Mouse (Mus musculus) spleen, postnatal 0 days (tissue): ENCODE data around the gene Olfr1356. TPM values are rescaled to one million over a fixed set of nuclear protein-coding genes. Genes with fewer than 3 reads are reported as not detected.

Experiments used
- polyA plus RNA-seq: library from polyadenylated mRNA; unstranded; fragments of >200 nt; fragmentation: Nextera tagmentation; extraction: Ambion mirVana; gene quantifications from 2 replicates; pipeline ENCODE4 v1.2.1, GENCODE M21; 2015

The Olfr1356 gene
- polyA plus RNA-seq: not detected in 2 replicates

DNA sequence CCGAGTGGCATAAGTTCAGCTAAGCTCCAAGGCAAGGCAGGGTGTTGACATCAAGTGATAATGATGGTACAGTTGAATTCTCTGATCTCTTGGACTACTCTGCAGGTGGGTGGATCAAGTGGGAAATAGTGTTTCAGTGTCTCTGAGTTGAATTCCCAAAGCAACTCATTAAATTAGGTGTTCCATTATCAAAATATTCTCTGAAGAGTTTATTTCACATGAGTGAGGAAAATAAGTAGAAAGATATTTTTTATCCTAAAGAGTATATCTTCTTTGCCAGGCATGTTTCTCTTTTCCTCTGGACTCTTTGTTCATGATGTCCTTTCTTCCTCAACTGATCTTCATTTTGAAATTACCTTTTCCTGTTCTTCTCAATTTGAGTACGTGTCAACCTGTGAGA lies at the start of gene Olfr1356:
Gene Olfr1356 (minus strand): TSS at position 101 of the 400 bp plus-strand sequence.

DNA sequence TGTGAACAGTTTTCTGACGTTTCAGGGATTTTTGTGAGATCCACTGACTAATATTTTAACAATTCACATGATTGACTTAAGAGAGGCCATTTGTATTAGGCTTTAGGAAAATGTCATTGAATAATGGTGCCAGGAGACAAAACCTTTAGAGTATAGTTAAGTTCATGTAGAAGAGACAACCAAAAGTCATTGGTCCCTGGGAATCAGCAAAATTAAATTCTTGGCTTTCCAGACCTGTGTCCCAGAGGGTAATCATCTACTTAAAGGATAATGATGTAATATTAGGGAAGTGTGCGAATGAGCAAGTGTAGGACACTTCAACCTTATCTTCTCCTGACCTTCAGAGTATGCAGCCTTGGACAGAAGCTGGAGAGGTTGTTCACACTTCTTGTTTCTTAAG lies 23.3 kb upstream of the Olfr1356 start, which contains the start of gene Olfr1355:
Gene Olfr1355 (plus strand): TSS at position 301 of the 400 bp plus-strand sequence.

Other genes starting within 250 kb of the Olfr1356 start
- not detected in 2 replicates for gene Olfr1357, start 234.1 kb downstream of the Olfr1356 start, polyA plus RNA-seq
- gene Casp14, start 133.9 kb downstream of the Olfr1356 start, polyA plus RNA-seq: not detected in 2 replicates
- not detected in 2 replicates for gene Ccdc105, start 99.1 kb downstream of the Olfr1356 start, polyA plus RNA-seq
- 0.10 and 0.18 TPM in 2 replicates for gene Slc1a6, start 71.7 kb downstream of the Olfr1356 start, polyA plus RNA-seq
- gene Olfr1355, start 23.4 kb upstream of the Olfr1356 start, polyA plus RNA-seq: not detected in 2 replicates
- not detected in 2 replicates for gene Olfr1354, start 61.0 kb upstream of the Olfr1356 start, polyA plus RNA-seq
- not detected in 2 replicates for gene Olfr8, start 98.5 kb upstream of the Olfr1356 start, polyA plus RNA-seq
- not detected in 2 replicates for gene Olfr1353, start 111.1 kb upstream of the Olfr1356 start, polyA plus RNA-seq
- not detected in 2 replicates for gene Olfr1352, start 128.9 kb upstream of the Olfr1356 start, polyA plus RNA-seq
- gene Olfr1351, start 160.3 kb upstream of the Olfr1356 start, polyA plus RNA-seq: not detected in 2 replicates
- 0.12 TPM in 1 of 2 replicates, not detected in the other for gene Olfr57, start 176.6 kb upstream of the Olfr1356 start, polyA plus RNA-seq
- 6.4 and 7.6 TPM in 2 replicates for gene 2610008E11Rik, start 245.4 kb upstream of the Olfr1356 start, polyA plus RNA-seq